In genomic region chr2:106973332-106973958, GRCm38 (mm10) we compare ENCODE assay signal across 8 mouse cellular contexts. TPM values are rescaled to one million over a fixed set of nuclear protein-coding genes. Genes with fewer than 3 reads are reported as not detected.
A peak's percentile ranks its signal among the peaks of the same experiment; 100 is the strongest.
DNase-seq lines count a peak whose midpoint lies in the region; TF ChIP-seq lines count a peak whose summit lies in the region.

No protein-coding gene starts in this region.

- H3K27me3 ChIP-seq in cerebellum, adult 2 months (ENCODE audit: control insufficient read depth, insufficient read depth, low read length), result no peaks in the 10 kb centered on the region
- no peaks in the 10 kb centered on the region for H3K27me3 ChIP-seq in forebrain, embryonic 10.5 days (ENCODE audit: poor library complexity, severe bottlenecking)
- no peaks in the 10 kb centered on the region for H3K27me3 ChIP-seq in liver, adult 2 months (ENCODE audit: control insufficient read depth, insufficient read depth, low read length)

- 65% methylated on average over 17 of the region's 17 CpGs for WGBS in cerebellum, adult 2 months
- WGBS in forebrain, embryonic 10.5 days, result 67% methylated on average over 17 of the region's 17 CpGs
- 62% methylated on average over 17 of the region's 17 CpGs for WGBS in liver, adult 2 months

- H3K36me3 ChIP-seq in forebrain, embryonic 10.5 days (replicated peaks), result peaks cover 15% of the 10 kb centered on the region
- peaks cover 7% of the 10 kb centered on the region; the same call in 1 of the 2 replicates for H3K36me3 ChIP-seq in liver, adult 2 months (ENCODE audit: control insufficient read depth, insufficient read depth, low read length)

- peak overlapping the region; percentile 88 for H3K4me3 ChIP-seq in cerebellum, adult 2 months (replicated peaks; ENCODE audit: insufficient read depth, low read depth, low read length)
- peak overlapping the region; percentile 84 for H3K4me3 ChIP-seq in forebrain, embryonic 10.5 days
- H3K4me3 ChIP-seq in liver, adult 2 months (ENCODE audit: insufficient read depth, low read depth, low read length), result peak overlapping the region; percentile 82

- TF ChIP-seq POLR2A in cerebellum, adult 2 months (IDR thresholded peaks at IDR 0.05; ENCODE audit: borderline replicate concordance, insufficient read depth, low read length), result no peak
- TF ChIP-seq POLR2A in liver, adult 2 months (IDR thresholded peaks at IDR 0.05; ENCODE audit: extremely low read depth, insufficient read depth, low read length), result no peak

- H3K9me3 ChIP-seq in forebrain, embryonic 10.5 days, result no peaks in the 10 kb centered on the region

- H3K4me1 ChIP-seq in cerebellum, adult 2 months (ENCODE audit: control insufficient read depth, insufficient read depth, low read length), result no peaks in the 10 kb centered on the region; the same call in 1 of the 2 replicates
- peaks cover 15% of the 10 kb centered on the region for H3K4me1 ChIP-seq in forebrain, embryonic 10.5 days
- peaks cover 7% of the 10 kb centered on the region for H3K4me1 ChIP-seq in liver, adult 2 months (ENCODE audit: control insufficient read depth, insufficient read depth, low read length)

- no peak for TF ChIP-seq CTCF in cerebellum, adult 2 months (IDR thresholded peaks at IDR 0.05; ENCODE audit: borderline replicate concordance, insufficient read depth, low read depth, low read length)
- TF ChIP-seq CTCF in liver, adult 2 months (IDR thresholded peaks at IDR 0.05; ENCODE audit: low read depth, low read length), result no peak

- no peak for DNase-seq in cerebellum, adult 2 months
- no peak for DNase-seq in cerebellum, postnatal 10 days
- peak; percentile 47 for DNase-seq in 3T3-L1 (ENCODE audit: low read depth, low spot score)
- no peak for DNase-seq in forebrain, embryonic 10.5 days (ENCODE audit: extremely low spot score, low spot score)
- no peak for DNase-seq in liver, adult 2 months (ENCODE audit: extremely low read depth, low read depth, low spot score)
- no peak for DNase-seq in ovary, adult 18-20 months (ENCODE audit: low spot score)
- no peak for DNase-seq in cerebellum, adult 11 months
- no peak for DNase-seq in ovary, postnatal 14 days (ENCODE audit: low spot score)

- H3K27ac ChIP-seq in cerebellum, adult 2 months (ENCODE audit: insufficient read depth, low read length), result no peak overlapping the region
- H3K27ac ChIP-seq in forebrain, embryonic 10.5 days, result peak overlapping the region; percentile 95
- H3K27ac ChIP-seq in liver, adult 2 months (replicated peaks; ENCODE audit: insufficient read depth, low read depth, low read length), result no peak overlapping the region

- peaks cover 5% of the 10 kb centered on the region; the same call in 1 of the 2 replicates for H3K79me2 ChIP-seq in liver, adult 2 months (ENCODE audit: control insufficient read depth, insufficient read depth, low read length)

- peak overlapping the region; percentile 13; the same call in 1 of the 2 replicates for H3K9ac ChIP-seq in liver, adult 2 months (ENCODE audit: low read depth, low read length)

RNA-seq across cellular contexts. Expression of gene Arl14ep, which starts 0.8 kb away (rescaled TPM):
- 30.0 and 30.5 TPM in 2 replicates for polyA plus RNA-seq in cerebellum, adult 2 months (2012; rRNA removed)
- 51.5 and 53.1 TPM in 2 replicates for polyA plus RNA-seq in forebrain, embryonic 10.5 days (2016; fragmentation: Nextera tagmentation; extraction: Ambion mirVana)
- total RNA-seq in liver, adult 2 months (2014; rRNA removed), result 11.1 and 15.0 TPM in 2 replicates
- polyA plus RNA-seq in liver, adult 2 months (2012; rRNA removed), result 2.7 and 2.9 TPM in 2 replicates
